8 mouse cellular contexts compared by ENCODE assay signal in the genomic region with DNA sequence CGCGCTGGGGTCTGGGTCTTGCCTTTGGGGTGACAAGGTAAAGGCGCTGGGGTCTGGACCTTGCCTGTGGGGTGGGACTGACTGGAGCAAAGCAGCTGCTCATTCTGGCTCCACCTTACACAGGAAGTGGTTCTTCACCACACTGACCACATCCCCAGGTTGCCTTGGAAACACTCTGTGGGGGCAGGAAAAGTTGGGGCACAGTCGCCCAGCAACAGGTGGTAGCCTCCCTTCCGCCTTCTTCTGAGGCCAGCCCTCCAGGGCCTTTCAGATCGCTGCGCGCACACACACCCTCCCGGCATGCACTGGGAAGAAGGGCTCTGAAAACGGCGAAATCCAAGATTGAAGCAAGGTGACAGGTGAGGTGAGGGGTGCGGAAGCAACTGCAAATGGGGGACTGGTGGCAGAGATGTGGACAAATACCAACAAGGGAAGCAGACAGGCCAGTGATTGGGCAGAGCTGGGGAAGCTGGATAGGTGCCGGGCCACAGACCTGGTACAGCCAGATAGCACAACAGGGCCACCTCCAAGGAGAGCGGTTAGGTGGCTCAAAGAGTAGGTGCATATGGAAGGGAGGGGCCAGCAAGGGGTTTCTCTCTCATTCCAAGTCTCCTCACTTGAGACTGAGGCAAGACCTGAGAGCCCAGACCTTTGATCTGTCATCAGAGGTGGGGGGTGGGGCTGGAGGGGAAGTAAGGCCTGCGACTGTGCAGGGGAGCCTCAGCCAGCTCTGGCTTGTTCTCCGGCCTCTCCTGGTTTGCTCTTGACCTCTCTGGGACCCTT. TPM values are rescaled to one million over a fixed set of nuclear protein-coding genes. Genes with fewer than 3 reads are reported as not detected.
DNase-seq lines count a peak whose midpoint lies in the region; ATAC-seq and TF ChIP-seq lines count a peak whose summit lies in the region.

A gene (plus strand): TSS at position 246 of the 783 bp plus-strand sequence.

- peak within 1 kb of the TSS; percentile 48 for H3K4me2 ChIP-seq in heart, embryonic 13.5 days
- H3K4me2 ChIP-seq in midbrain, postnatal 0 days (ENCODE audit: low read depth, low read length, poor library complexity, severe bottlenecking), result peak within 1 kb of the TSS; percentile 12; the same call in 1 of the 2 replicates
- no peak within 1 kb of the TSS for H3K4me2 ChIP-seq in forebrain, embryonic 15.5 days (replicated peaks)

- no peaks in the 10 kb centered on the region for H3K9me3 ChIP-seq in heart, embryonic 13.5 days
- no peaks in the 10 kb centered on the region for H3K9me3 ChIP-seq in limb, embryonic 10.5 days (replicated peaks)
- no peaks in the 10 kb centered on the region for H3K9me3 ChIP-seq in midbrain, postnatal 0 days (ENCODE audit: low read length)
- H3K9me3 ChIP-seq in forebrain, embryonic 15.5 days, result no peaks in the 10 kb centered on the region

- peak; percentile 47 for DNase-seq in layer of hippocampus, adult 11-12 months (ENCODE audit: low spot score)
- DNase-seq in layer of hippocampus, postnatal 10 days (ENCODE audit: low spot score in 2 of 2), result no peak
- peak; percentile 34 to 47 for DNase-seq in adrenal gland, postnatal 36 days
- no peak for DNase-seq in limb, embryonic 10.5 days (ENCODE audit: low spot score)
- DNase-seq in midbrain, postnatal 0 days (ENCODE audit: low spot score), result no peak
- peak; percentile 90 for DNase-seq in thymus, postnatal 4 days

- no peak within 1 kb of the TSS for H3K27ac ChIP-seq in heart, embryonic 13.5 days (replicated peaks)
- H3K27ac ChIP-seq in limb, embryonic 10.5 days, result peak within 1 kb of the TSS; percentile 70
- no peak within 1 kb of the TSS for H3K27ac ChIP-seq in midbrain, postnatal 0 days (ENCODE audit: low read depth, low read length)
- no peak within 1 kb of the TSS for H3K27ac ChIP-seq in forebrain, embryonic 15.5 days (replicated peaks)

- H3K4me3 ChIP-seq in heart, embryonic 13.5 days, result peak within 1 kb of the TSS; percentile 25; the same call in 1 of the 2 replicates
- peak within 1 kb of the TSS; percentile 18; the same call in 1 of the 2 replicates for H3K4me3 ChIP-seq in limb, embryonic 10.5 days
- no peak within 1 kb of the TSS for H3K4me3 ChIP-seq in midbrain, postnatal 0 days (ENCODE audit: low read depth, low read length)
- no peak within 1 kb of the TSS for H3K4me3 ChIP-seq in forebrain, embryonic 15.5 days

- TF ChIP-seq CTCF in midbrain, postnatal 0 days (IDR thresholded peaks at IDR 0.05), result no peak

- H3K27me3 ChIP-seq in heart, embryonic 13.5 days (replicated peaks), result no peaks in the 10 kb centered on the region
- peaks cover 5% of the 10 kb centered on the region; the same call in 1 of the 2 replicates for H3K27me3 ChIP-seq in limb, embryonic 10.5 days (ENCODE audit: low read depth, poor library complexity, severe bottlenecking)
- H3K27me3 ChIP-seq in midbrain, postnatal 0 days (ENCODE audit: insufficient read depth, low read length), result no peaks in the 10 kb centered on the region
- H3K27me3 ChIP-seq in forebrain, embryonic 15.5 days, result no peaks in the 10 kb centered on the region

- H3K4me1 ChIP-seq in heart, embryonic 13.5 days, result peaks cover 10% of the 10 kb centered on the region
- peaks cover 30% of the 10 kb centered on the region for H3K4me1 ChIP-seq in limb, embryonic 10.5 days
- no peaks in the 10 kb centered on the region for H3K4me1 ChIP-seq in midbrain, postnatal 0 days (ENCODE audit: insufficient read depth, low read length)
- peaks cover 5% of the 10 kb centered on the region for H3K4me1 ChIP-seq in forebrain, embryonic 15.5 days

- H3K36me3 ChIP-seq in heart, embryonic 13.5 days, result no peaks in the 10 kb centered on the region
- H3K36me3 ChIP-seq in limb, embryonic 10.5 days, result no peaks in the 10 kb centered on the region
- no peaks in the 10 kb centered on the region for H3K36me3 ChIP-seq in midbrain, postnatal 0 days (ENCODE audit: insufficient read depth, low read length)
- no peaks in the 10 kb centered on the region for H3K36me3 ChIP-seq in forebrain, embryonic 15.5 days

- peak within 1 kb of the TSS; percentile 38; the same call in 1 of the 2 replicates for H3K9ac ChIP-seq in heart, embryonic 13.5 days
- H3K9ac ChIP-seq in midbrain, postnatal 0 days (replicated peaks; ENCODE audit: low read length, poor library complexity, severe bottlenecking), result no peak within 1 kb of the TSS
- H3K9ac ChIP-seq in forebrain, embryonic 15.5 days (replicated peaks), result no peak within 1 kb of the TSS

- no peak; the same call in 1 of the 2 replicates for ATAC-seq in heart, embryonic 13.5 days (ENCODE audit: extremely low read depth, insufficient number of reproducible peaks, low FRiP score, low TSS enrichment)
- ATAC-seq in midbrain, postnatal 0 days (ENCODE audit: low FRiP score), result no peak
- no peak for ATAC-seq in forebrain, embryonic 15.5 days (replicated peaks)

- 57% methylated on average over 16 of the region's 16 CpGs for WGBS in heart, embryonic 13.5 days
- WGBS in limb, embryonic 10.5 days, result 61% methylated on average over 16 of the region's 16 CpGs
- WGBS in midbrain, postnatal 0 days, result 71% methylated on average over 16 of the region's 16 CpGs
- 77% methylated on average over 16 of the region's 16 CpGs for WGBS in forebrain, embryonic 15.5 days

RNA-seq across cellular contexts. Expression of the gene that starts here (rescaled TPM):
- 1 to 10 TPM; 1.3 to 1.4 TPM for total RNA-seq in layer of hippocampus, postnatal 10 days (2021)
- 1 to 10 TPM in 1 of 2 experiments, under 1 TPM in 1; 0.89 to 1.1 TPM for total RNA-seq in adrenal gland, postnatal 36 days (2021)
- polyA plus RNA-seq in heart, embryonic 13.5 days (2015; fragmentation: Nextera tagmentation; extraction: Ambion mirVana), result 1.0 and 1.1 TPM in 2 replicates
- polyA plus RNA-seq in limb, embryonic 10.5 days (2016; fragmentation: Nextera tagmentation; extraction: Ambion mirVana), result 0.36 and 0.86 TPM in 2 replicates
- 2.3 and 5.9 TPM in 2 replicates for total RNA-seq in midbrain, postnatal 0 days (2014; rRNA removed)
- 1.4 and 1.9 TPM in 2 replicates for polyA plus RNA-seq in midbrain, postnatal 0 days (2015; fragmentation: Nextera tagmentation; extraction: Ambion mirVana)
- 1.3 and 1.6 TPM in 2 replicates for polyA plus RNA-seq in forebrain, embryonic 15.5 days (2015; fragmentation: Nextera tagmentation; extraction: Ambion mirVana)

Comparison
In these comparisons a context has a peak if more than half of its experiments do, and no peak if none do; other contexts are left out.
1. DNase-seq: peak in layer of hippocampus, adult 11-12 months (single experiment), adrenal gland, postnatal 36 days (2 of 2) and thymus, postnatal 4 days (single experiment); none in layer of hippocampus, postnatal 10 days (0 of 2), limb, embryonic 10.5 days (single experiment) and midbrain, postnatal 0 days (single experiment).
2. H3K4me3 ChIP-seq: peak in heart, embryonic 13.5 days (single experiment) and limb, embryonic 10.5 days (single experiment); none in midbrain, postnatal 0 days (single experiment) and forebrain, embryonic 15.5 days (single experiment).